Mouse (Mus musculus) CH12.LX (cell line): Measurements from ENCODE around the gene Neu4. TPM values are rescaled to one million over a fixed set of nuclear protein-coding genes. Genes with fewer than 3 reads are reported as not detected.
A peak's percentile ranks its signal among the peaks of the same experiment; 100 is the strongest.

ENCODE experiments used
- DNase-seq: peaks from one replicate; pipeline ENCODE4 v3.0.0-alpha.2; 2013; ENCODE audit errors: extremely low read depth
- H3K27ac ChIP-seq: 2 replicates; pipeline ENCODE4 v1.5.1; 2012; ENCODE audit warnings: low read depth, mild to moderate bottlenecking, control low read depth, moderate library complexity; ENCODE audit not compliant: insufficient read depth
- H3K27me3 ChIP-seq: replicated peaks from 2 replicates; pipeline ENCODE3; 2012; ENCODE audit warnings: inconsistent platforms
- H3K36me3 ChIP-seq, 2 experiments: replicated peaks in 1 of 2; 2 replicates each; pipeline versions ENCODE3 to v1.6.1; 2012; ENCODE audit warnings: inconsistent platforms in 1 of 2, low read length in 1 of 2, mild to moderate bottlenecking in 1 of 2, mixed read lengths in 1 of 2, moderate library complexity in 1 of 2; ENCODE audit not compliant: control insufficient read depth in 1 of 2, insufficient read depth in 1 of 2
- H3K4me1 ChIP-seq, 2 experiments: 2 replicates each; pipeline ENCODE4 v1.6.1; 2012; ENCODE audit warnings: inconsistent platforms in 1 of 2, moderate library complexity in 1 of 2; ENCODE audit not compliant: insufficient read depth in 2 of 2, control insufficient read depth in 1 of 2
- H3K4me2 ChIP-seq: 2 replicates; pipeline ENCODE4 v1.6.1; 2012; ENCODE audit warnings: low read depth, mild to moderate bottlenecking, control low read depth; ENCODE audit not compliant: poor library complexity, insufficient read depth, severe bottlenecking
- H3K4me3 ChIP-seq, 3 experiments: fragments of 150-350 bp in 1 of 3; sonication (generic) in 1 of 3; replicated peaks in 1 of 3; 2 replicates each; pipeline versions ENCODE3 to v1.5.1; 2011 to 2012; ENCODE audit warnings: low read depth in 2 of 3, low read length in 2 of 3, mild to moderate bottlenecking in 2 of 3, moderate library complexity in 2 of 3, control low read depth in 1 of 3, improper control_type of control experiment in 1 of 3, inconsistent platforms in 1 of 3, mixed read lengths in 1 of 3; ENCODE audit not compliant: poor library complexity in 1 of 3
- H3K79me2 ChIP-seq: replicated peaks from 2 replicates; pipeline ENCODE4 v1.6.1; 2012; ENCODE audit warnings: mild to moderate bottlenecking, moderate library complexity; ENCODE audit not compliant: control insufficient read depth, poor library complexity, insufficient read depth, severe bottlenecking; ENCODE audit errors: extremely low read depth
- H3K9ac ChIP-seq: 2 replicates; pipeline ENCODE4 v1.6.1; 2012; ENCODE audit warnings: low read depth, mild to moderate bottlenecking, control low read depth, moderate library complexity; ENCODE audit not compliant: insufficient read depth
- H3K9me3 ChIP-seq: replicated peaks from 2 replicates; pipeline ENCODE3; 2012; ENCODE audit warnings: low read length, inconsistent platforms, mixed read lengths
- BHLHE40 ChIP-seq: IDR thresholded peaks from 2 replicates; pipeline ENCODE4 v1.6.1; 2011; ENCODE audit warnings: mild to moderate bottlenecking, low read depth, low read length, improper control_type of control experiment
- CHD1 ChIP-seq: IDR thresholded peaks from 2 replicates; pipeline ENCODE4 v1.6.1; 2012; ENCODE audit warnings: low read depth, low read length, improper control_type of control experiment, inconsistent platforms
- CHD2 ChIP-seq: IDR thresholded peaks from 2 replicates; pipeline ENCODE4 v1.6.1; 2011; ENCODE audit warnings: low read length, improper control_type of control experiment
- CTCF ChIP-seq, 2 experiments: IDR thresholded peaks in 1 of 2; conservative IDR thresholded peaks in 1 of 2; 2 replicates each; pipeline ENCODE4 v1.5.1; 2011 to 2012; ENCODE audit warnings: low read depth in 2 of 2, low read length in 2 of 2, improper control_type of control experiment in 1 of 2, inconsistent platforms in 1 of 2, mild to moderate bottlenecking in 1 of 2, moderate library complexity in 1 of 2
- E2F4 ChIP-seq: IDR thresholded peaks from 2 replicates; pipeline ENCODE4 v1.6.1; 2011; ENCODE audit warnings: low read depth, low read length, improper control_type of control experiment; ENCODE audit not compliant: insufficient replicate concordance
- ELF1 ChIP-seq: IDR thresholded peaks from 2 replicates; pipeline ENCODE4 v1.6.1; 2014; ENCODE audit warnings: low read depth, mild to moderate bottlenecking, inconsistent platforms, low read length, improper control_type of control experiment
- EP300 ChIP-seq: IDR thresholded peaks from 2 replicates; pipeline ENCODE4 v1.6.1; 2011; ENCODE audit warnings: low read length, improper control_type of control experiment
- ETS1 ChIP-seq: conservative IDR thresholded peaks from 2 replicates; pipeline ENCODE4 v1.6.1; 2012; ENCODE audit warnings: low read depth, mild to moderate bottlenecking, inconsistent platforms, low read length, improper control_type of control experiment, moderate library complexity
- GABPA ChIP-seq: IDR thresholded peaks from 2 replicates; pipeline ENCODE4 v1.6.1; 2012; ENCODE audit warnings: low read depth, low read length, improper control_type of control experiment, inconsistent platforms; ENCODE audit not compliant: insufficient replicate concordance
- HCFC1 ChIP-seq: IDR thresholded peaks from 2 replicates; pipeline ENCODE4 v1.6.1; 2012; ENCODE audit warnings: low read depth, mild to moderate bottlenecking, inconsistent platforms, low read length, improper control_type of control experiment
- IRF4 ChIP-seq: IDR thresholded peaks from 2 replicates; pipeline ENCODE4 v1.6.1; 2014; ENCODE audit warnings: low read depth, mild to moderate bottlenecking, inconsistent platforms, low read length, improper control_type of control experiment
- JUN ChIP-seq: IDR thresholded peaks from 2 replicates; pipeline ENCODE4 v1.6.1; 2011; ENCODE audit warnings: low read depth, mild to moderate bottlenecking, low read length, improper control_type of control experiment, moderate library complexity; ENCODE audit not compliant: insufficient read depth
- JUND ChIP-seq: conservative IDR thresholded peaks from 2 replicates; pipeline ENCODE4 v1.6.1; 2011; ENCODE audit warnings: low read depth, low read length, improper control_type of control experiment
- KAT2A ChIP-seq: IDR thresholded peaks from 2 replicates; pipeline ENCODE4 v1.6.1; 2012; ENCODE audit warnings: low read length, improper control_type of control experiment, inconsistent platforms; ENCODE audit not compliant: insufficient replicate concordance
- MAFK ChIP-seq: IDR thresholded peaks from 2 replicates; pipeline ENCODE4 v1.6.1; 2011; ENCODE audit warnings: low read length, improper control_type of control experiment; ENCODE audit not compliant: insufficient replicate concordance
- MAX ChIP-seq: IDR thresholded peaks from 2 replicates; pipeline ENCODE4 v1.6.1; 2011; ENCODE audit warnings: low read length, improper control_type of control experiment
- MAZ ChIP-seq: IDR thresholded peaks from 2 replicates; pipeline ENCODE4 v1.6.1; 2012; ENCODE audit warnings: low read depth, mild to moderate bottlenecking, inconsistent platforms, low read length, improper control_type of control experiment, moderate library complexity
- MEF2A ChIP-seq: IDR thresholded peaks from 2 replicates; pipeline ENCODE4 v1.6.1; 2014; ENCODE audit warnings: low read depth, mild to moderate bottlenecking, inconsistent platforms, low read length, improper control_type of control experiment, borderline replicate concordance
- MXI1 ChIP-seq: IDR thresholded peaks from 2 replicates; pipeline ENCODE4 v1.6.1; 2011; ENCODE audit warnings: mild to moderate bottlenecking, low read depth, low read length, improper control_type of control experiment
- MYC ChIP-seq: IDR thresholded peaks from 2 replicates; pipeline ENCODE4 v1.6.1; 2011; ENCODE audit warnings: low read depth, mild to moderate bottlenecking, improper control_type of control experiment, low read length
- NELFE ChIP-seq: IDR thresholded peaks from 2 replicates; pipeline ENCODE4 v1.6.1; 2011; ENCODE audit warnings: low read depth, low read length, improper control_type of control experiment
- NRF1 ChIP-seq: IDR thresholded peaks from 2 replicates; pipeline ENCODE4 v1.6.1; 2014; ENCODE audit warnings: low read depth, mild to moderate bottlenecking, inconsistent platforms, low read length, improper control_type of control experiment, moderate library complexity
- PAX5 ChIP-seq: IDR thresholded peaks from 2 replicates; pipeline ENCODE4 v1.6.1; 2012; ENCODE audit warnings: low read length, inconsistent platforms, mixed read lengths
- POLR2A ChIP-seq: IDR thresholded peaks from 2 replicates; pipeline ENCODE4 v1.6.1; 2011; ENCODE audit warnings: low read depth, mild to moderate bottlenecking, improper control_type of control experiment, low read length
- POLR2AphosphoS2 ChIP-seq: IDR thresholded peaks from 2 replicates; pipeline ENCODE4 v1.6.1; 2011; ENCODE audit warnings: low read depth, low read length, improper control_type of control experiment
- RAD21 ChIP-seq: IDR thresholded peaks from 2 replicates; pipeline ENCODE4 v1.6.1; 2011; ENCODE audit warnings: low read depth, mild to moderate bottlenecking, low read length, improper control_type of control experiment, moderate library complexity
- RCOR1 ChIP-seq: conservative IDR thresholded peaks from 2 replicates; pipeline ENCODE4 v1.6.1; 2012; ENCODE audit warnings: low read depth, mild to moderate bottlenecking, inconsistent platforms, low read length, improper control_type of control experiment
- SIN3A ChIP-seq: IDR thresholded peaks from 2 replicates; pipeline ENCODE4 v1.6.1; 2012; ENCODE audit warnings: low read length, improper control_type of control experiment, inconsistent platforms
- SMC3 ChIP-seq: IDR thresholded peaks from 2 replicates; pipeline ENCODE4 v1.6.1; 2011; ENCODE audit warnings: low read depth, low read length, improper control_type of control experiment
- TBP ChIP-seq: conservative IDR thresholded peaks from 2 replicates; pipeline ENCODE4 v1.6.1; 2011; ENCODE audit warnings: low read depth, low read length, improper control_type of control experiment
- TCF12 ChIP-seq: IDR thresholded peaks from 2 replicates; pipeline ENCODE4 v1.6.1; 2014; ENCODE audit warnings: low read depth, mild to moderate bottlenecking, inconsistent platforms, low read length, improper control_type of control experiment
- UBTF ChIP-seq: IDR thresholded peaks from 2 replicates; pipeline ENCODE4 v1.6.1; 2012; ENCODE audit warnings: low read depth, mild to moderate bottlenecking, inconsistent platforms, low read length, improper control_type of control experiment, moderate library complexity
- USF1 ChIP-seq: IDR thresholded peaks from 2 replicates; pipeline ENCODE4 v1.6.1; 2014; ENCODE audit warnings: low read depth, mild to moderate bottlenecking, inconsistent platforms, low read length, improper control_type of control experiment
- USF2 ChIP-seq: conservative IDR thresholded peaks from 2 replicates; pipeline ENCODE4 v1.6.1; 2011; ENCODE audit warnings: low read depth, low read length, improper control_type of control experiment
- ZC3H11A ChIP-seq: IDR thresholded peaks from 2 replicates; pipeline ENCODE4 v1.6.1; 2012; ENCODE audit warnings: low read depth, mild to moderate bottlenecking, inconsistent platforms, low read length, improper control_type of control experiment
- ZKSCAN1 ChIP-seq: IDR thresholded peaks from 2 replicates; pipeline ENCODE4 v1.6.1; 2012; ENCODE audit warnings: low read depth, inconsistent platforms, low read length, improper control_type of control experiment, borderline replicate concordance
- ZMIZ1 ChIP-seq: IDR thresholded peaks from 2 replicates; pipeline ENCODE4 v1.6.1; 2012; ENCODE audit warnings: low read depth, mild to moderate bottlenecking, inconsistent platforms, low read length, improper control_type of control experiment
- ZNF384 ChIP-seq: IDR thresholded peaks from 2 replicates; pipeline ENCODE4 v1.6.1; 2012; ENCODE audit warnings: low read depth, low read length, improper control_type of control experiment, inconsistent platforms
- dilution Hi-C: fragments of 300-500 bp; cut with MboI; formaldehyde crosslinking; loops from 2 replicates; pipeline ENCODE4 v1.14.3; 2020; ENCODE audit warnings: low sequenced_read_pairs; ENCODE audit not compliant: extremely low pct_unique_long_range_greater_than_20kb, extremely low pct_ligation_motif_present
- in situ Hi-C: fragments of 300-500 bp; cut with MboI; formaldehyde crosslinking; loops from 3 replicates; pipeline ENCODE4 v1.14.3; 2019; ENCODE audit warnings: low sequenced_read_pairs, low pct_ligation_motif_present, low pct_unique_long_range_greater_than_20kb, mixed read lengths
- polyA plus RNA-seq: library from polyadenylated mRNA; unstranded; fragments of >175 nt; gene quantifications from 2 replicates; pipeline ENCODE4 v1.2.1, GENCODE M21; 2012; ENCODE audit warnings: low read depth; ENCODE audit not compliant: insufficient read length
- total RNA-seq, 2 experiments: library from RNA; depleted of rRNA; stranded (reverse); fragments of 300-350 nt in 1 of 2; fragments of >200 nt in 1 of 2; gene quantifications; 2 replicates each; pipeline ENCODE4 v1.2.3; 2012 to 2014

Neu4 gene
- total and polyA plus RNA-seq, 3 experiments: not detected

DNA sequence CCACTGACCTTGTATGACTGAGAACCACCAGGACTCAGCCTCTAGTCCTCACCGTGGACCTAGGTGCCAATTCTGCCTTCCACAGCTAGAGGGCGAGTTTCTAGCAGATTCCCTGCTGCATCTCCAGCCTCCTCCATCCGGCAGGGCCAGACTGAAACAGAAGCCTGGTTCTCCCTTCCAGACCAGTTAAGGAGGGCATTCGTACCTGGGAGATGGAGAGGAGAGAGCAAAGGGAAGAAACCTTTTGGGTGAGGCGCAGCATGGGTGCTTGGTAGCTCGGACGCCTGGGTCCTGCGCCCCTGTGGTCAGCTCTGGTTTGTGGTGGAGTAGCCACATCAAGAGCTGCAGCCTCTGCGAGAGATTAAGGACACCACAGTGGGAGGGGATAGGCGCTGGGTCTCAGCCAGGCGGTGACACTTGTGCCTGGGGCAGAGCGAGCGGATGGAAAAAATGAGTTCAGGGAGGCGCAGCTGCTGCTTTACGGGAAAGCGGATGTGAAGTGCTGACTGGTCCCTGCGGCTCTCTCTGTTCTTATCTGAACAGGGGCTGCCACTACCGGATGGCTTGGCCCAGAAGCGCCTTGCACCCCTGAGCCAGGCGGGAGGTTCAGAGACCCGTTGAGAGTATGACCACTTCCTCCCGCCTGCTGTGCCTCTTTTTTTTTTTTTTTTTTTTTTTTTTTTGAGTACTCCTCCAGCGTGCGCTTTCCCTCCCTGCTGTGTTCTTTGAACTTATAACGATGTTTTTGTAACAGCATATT lies 14.9 kb downstream of the Neu4 start:
- H3K79me2 ChIP-seq: no peaks in the 10 kb centered on the region
- H3K27ac ChIP-seq: peak overlapping the region; percentile 96
- in situ Hi-C loops: no loop called here
- TF ChIP-seq POLR2A (peak; percentile 60), BHLHE40 (peak; percentile 74; the same call in 1 of the 2 replicates), E2F4 (peak; percentile 84; the same call in 1 of the 2 replicates), MAFK (peak; percentile 73), EP300 (peak; percentile 93), UBTF (peak; percentile 76), USF2 (no peak), HCFC1 (peak; percentile 62), USF1 (no peak), RAD21 (peak; percentile 59), MAX (no peak; the same call in none of the 2 replicates), ETS1 (peak; percentile 97), SMC3 (peak; percentile 78), TCF12 (peak; percentile 98), ZNF384 (peak; percentile 100), PAX5 (no peak), KAT2A (0 out of 2 replicates have a peak, but pooled peaks have one; percentile 60), RCOR1 (peak; percentile 84; the same call in 1 of the 2 replicates), MXI1 (peak; percentile 51; the same call in 1 of the 2 replicates), CHD1 (peak; percentile 84), POLR2AphosphoS2 (no peak), ZMIZ1 (no peak; the same call in 1 of the 2 replicates), TBP (0 out of 2 replicates have a peak, but pooled peaks have one; percentile 69), JUN (peak; percentile 94), NRF1 (peak; percentile 48; the same call in 1 of the 2 replicates), SIN3A (peak; percentile 81), NELFE (no peak; the same call in 1 of the 2 replicates), JUND (peak; percentile 94), CHD2 (peak; percentile 68), MAZ (peak; percentile 65), IRF4 (peak; percentile 79; the same call in 1 of the 2 replicates), ELF1 (peak; percentile 72), ZC3H11A (no peak), MEF2A (peak; percentile 91), MYC (peak; percentile 69; the same call in 1 of the 2 replicates), ZKSCAN1 (no peak; the same call in 1 of the 2 replicates), CTCF (conservative IDR thresholded peaks at IDR 0.05 in 1 of 2, IDR thresholded peaks at IDR 0.05 in 1 of 2; ENCODE audit: low read depth in 2 of 2, low read length in 2 of 2) (peak; percentile 64 to 84), GABPA (no peak)
- TF ChIP-seq, all 38 proteins: peak for 28
- Histone ChIP-seq H3K27me3 (no peaks in the 10 kb centered on the region), H3K36me3 (peaks cover 15 to 31% of the 10 kb centered on the region in 2 experiments), H3K4me1 (peaks cover 6 to 18% of the 10 kb centered on the region in 2 experiments), H3K9me3 (no peaks in the 10 kb centered on the region), H3K9ac (peak overlapping the region; percentile 70), H3K4me2 (peak overlapping the region; percentile 79), H3K4me3 (peak overlapping the region; percentile 12 to 62 (median 49))
- dilution Hi-C loops: no loop called here
- peak; percentile 95 for DNase-seq
